Mouse (Mus musculus) CH12.LX (cell line): ENCODE measurements around the gene Cachd1.

Experiments
- E2F4 ChIP-seq: IDR thresholded peaks from 2 replicates; pipeline ENCODE4 v1.6.1; 2011; ENCODE audit warnings: low read depth, low read length, improper control_type of control experiment; ENCODE audit not compliant: insufficient replicate concordance
- EP300 ChIP-seq: IDR thresholded peaks from 2 replicates; pipeline ENCODE4 v1.6.1; 2011; ENCODE audit warnings: low read length, improper control_type of control experiment
- IRF4 ChIP-seq: IDR thresholded peaks from 2 replicates; pipeline ENCODE4 v1.6.1; 2014; ENCODE audit warnings: low read depth, mild to moderate bottlenecking, inconsistent platforms, low read length, improper control_type of control experiment
- MAZ ChIP-seq: IDR thresholded peaks from 2 replicates; pipeline ENCODE4 v1.6.1; 2012; ENCODE audit warnings: low read depth, mild to moderate bottlenecking, inconsistent platforms, low read length, improper control_type of control experiment, moderate library complexity
- NELFE ChIP-seq: IDR thresholded peaks from 2 replicates; pipeline ENCODE4 v1.6.1; 2011; ENCODE audit warnings: low read depth, low read length, improper control_type of control experiment
- POLR2A ChIP-seq: IDR thresholded peaks from 2 replicates; pipeline ENCODE4 v1.6.1; 2011; ENCODE audit warnings: low read depth, mild to moderate bottlenecking, improper control_type of control experiment, low read length
- SMC3 ChIP-seq: IDR thresholded peaks from 2 replicates; pipeline ENCODE4 v1.6.1; 2011; ENCODE audit warnings: low read depth, low read length, improper control_type of control experiment
- USF2 ChIP-seq: conservative IDR thresholded peaks from 2 replicates; pipeline ENCODE4 v1.6.1; 2011; ENCODE audit warnings: low read depth, low read length, improper control_type of control experiment

- TF ChIP-seq MAZ (no peak), EP300 (no peak), E2F4 (no peak), POLR2A (no peak), IRF4 (no peak), NELFE (no peak), USF2 (no peak), SMC3 (no peak)
These were observed 197.4 kb downstream of the Cachd1 start for GRCm38 (mm10) chr4:100973641-100974454.
